Mouse (Mus musculus) embryo, embryonic 11.5 days (tissue): ENCODE data around the gene Dcaf12.

ENCODE experiments used
- DNase-seq: peaks from one replicate; pipeline ENCODE4 v3.0.0-alpha.2; 2012; ENCODE audit warnings: low read depth, low spot score

The Dcaf12 gene

GRCm38 (mm10) chr4:41314141-41315129 is at the start of gene Dcaf12:
Gene Dcaf12, minus strand, starts transcription at chr4:41314889.
- DNase-seq: peak; percentile 87

DNA sequence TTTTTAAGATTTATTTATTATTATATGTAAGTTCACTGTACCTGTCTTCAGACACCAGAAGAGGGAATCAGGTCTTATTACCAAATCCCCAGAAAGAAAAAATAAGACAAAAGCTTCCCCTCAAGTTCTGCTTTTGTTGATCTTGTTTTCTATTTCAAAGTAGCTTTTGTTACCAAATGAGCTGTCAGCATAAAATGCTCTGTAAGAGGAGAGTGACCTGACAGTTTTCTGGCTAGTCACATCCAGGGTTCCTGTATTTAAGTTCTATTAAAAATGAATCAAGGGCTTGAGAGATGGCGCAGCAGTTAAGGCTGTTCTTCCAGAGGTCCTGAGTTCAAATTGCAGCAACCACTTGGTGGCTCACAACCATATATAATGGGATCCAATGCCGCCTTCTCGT is 46.4 kb upstream of the Dcaf12 start:
- DNase-seq: no peak

- no peak for DNase-seq
Observed at GRCm38 (mm10) chr4:41359358-41359757, 44.7 kb upstream of the Dcaf12 start.

DNA sequence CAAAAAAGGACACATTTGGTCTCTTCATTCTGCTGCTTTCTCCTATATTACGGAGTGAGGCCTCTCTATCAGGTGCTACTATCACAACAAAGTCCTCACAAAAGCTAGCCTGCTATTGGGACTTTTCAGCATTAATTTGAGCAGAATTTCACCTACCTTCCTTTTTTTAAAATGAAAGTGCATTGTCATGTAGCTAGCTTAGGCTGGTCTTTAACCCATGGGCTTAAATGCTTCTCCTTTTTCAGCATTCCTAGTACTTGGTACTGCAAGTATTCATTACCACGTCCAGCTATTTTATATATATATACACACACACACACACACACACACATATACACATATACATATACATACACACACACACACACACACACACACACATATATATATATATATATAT is 44.0 kb upstream of the Dcaf12 start:
- DNase-seq: no peak

GRCm38 (mm10) chr4:41357154-41357553 is 42.5 kb upstream of the Dcaf12 start:
- DNase-seq: no peak

DNA sequence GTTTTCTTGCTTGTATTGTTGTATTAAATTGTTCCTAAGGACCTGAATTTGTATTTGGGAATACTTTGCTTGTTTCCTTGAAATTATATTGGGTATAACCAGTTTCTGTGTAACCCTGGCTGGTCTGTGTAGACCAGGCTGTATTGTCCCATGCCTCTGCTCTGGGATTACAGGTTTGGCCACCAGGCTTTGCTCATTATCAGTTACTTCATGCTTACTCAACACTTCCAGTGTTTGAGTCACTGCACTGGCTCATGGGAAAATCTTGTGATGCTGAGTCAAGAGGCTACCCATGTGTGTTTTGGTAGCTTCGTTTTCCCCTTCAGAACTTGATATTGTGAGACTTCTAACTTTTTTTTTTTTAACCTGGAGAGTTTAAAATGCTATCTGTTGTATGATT is 38.6 kb upstream of the Dcaf12 start:
- no peak for DNase-seq

DNA sequence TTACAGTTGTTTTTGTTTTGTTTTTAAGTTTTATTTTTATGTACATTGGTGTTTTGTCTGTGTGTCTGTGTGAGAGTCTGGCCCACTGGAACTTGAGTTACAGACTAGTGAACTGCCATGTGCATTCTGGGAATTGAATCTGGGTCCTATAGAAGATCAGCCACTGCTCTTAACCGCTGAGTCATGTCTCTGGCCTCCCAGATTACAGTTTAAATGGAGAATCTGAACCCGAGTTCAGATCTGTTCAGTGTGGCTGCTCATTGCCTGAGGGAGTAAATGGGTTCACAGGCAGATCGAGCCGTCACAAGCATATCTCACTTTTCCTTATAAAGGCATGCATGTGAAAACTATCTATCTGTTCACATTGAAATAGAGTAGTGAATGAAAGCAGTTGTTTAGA is 38.1 kb upstream of the Dcaf12 start:
- no peak for DNase-seq

GRCm38 (mm10) chr4:41349199-41349591 is 34.5 kb upstream of the Dcaf12 start:
- DNase-seq: no peak

- DNase-seq: peak; percentile 98
Observed at GRCm38 (mm10) chr4:41348584-41349198, 34.0 kb upstream of the Dcaf12 start, which contains the start of gene Ubap1. Gene Ubap1, plus strand, starts transcription at chr4:41348996.

- DNase-seq: no peak
Observed at GRCm38 (mm10) chr4:41347839-41348238, 33.1 kb upstream of the Dcaf12 start.

- no peak for DNase-seq
Observed at GRCm38 (mm10) chr4:41346011-41346410, 31.3 kb upstream of the Dcaf12 start.

- no peak for DNase-seq
Observed at GRCm38 (mm10) chr4:41340912-41341550, 26.3 kb upstream of the Dcaf12 start.

DNA sequence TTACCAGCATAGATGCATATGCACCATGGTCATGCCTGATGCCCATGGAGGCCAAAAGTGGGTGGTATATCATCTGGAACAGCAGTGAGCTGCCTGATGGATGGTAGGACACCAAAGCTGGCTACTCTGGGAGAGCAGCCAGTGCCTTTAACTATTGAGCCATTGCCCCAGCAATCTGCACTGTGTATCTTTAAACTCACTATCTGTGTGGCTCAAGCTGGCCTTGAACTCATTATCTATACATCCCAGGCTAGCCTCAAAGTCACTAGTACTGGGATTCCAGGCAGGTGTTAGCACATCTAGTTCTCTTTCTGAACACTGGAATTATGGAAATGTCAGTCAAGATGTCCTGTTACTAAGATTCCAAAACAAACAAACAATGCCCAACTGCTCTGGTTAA is 21.9 kb upstream of the Dcaf12 start:
- DNase-seq: no peak

- no peak for DNase-seq
Observed at GRCm38 (mm10) chr4:41331698-41332421, 17.2 kb upstream of the Dcaf12 start.

GRCm38 (mm10) chr4:41331085-41331484 is 16.4 kb upstream of the Dcaf12 start:
- DNase-seq: no peak

DNA sequence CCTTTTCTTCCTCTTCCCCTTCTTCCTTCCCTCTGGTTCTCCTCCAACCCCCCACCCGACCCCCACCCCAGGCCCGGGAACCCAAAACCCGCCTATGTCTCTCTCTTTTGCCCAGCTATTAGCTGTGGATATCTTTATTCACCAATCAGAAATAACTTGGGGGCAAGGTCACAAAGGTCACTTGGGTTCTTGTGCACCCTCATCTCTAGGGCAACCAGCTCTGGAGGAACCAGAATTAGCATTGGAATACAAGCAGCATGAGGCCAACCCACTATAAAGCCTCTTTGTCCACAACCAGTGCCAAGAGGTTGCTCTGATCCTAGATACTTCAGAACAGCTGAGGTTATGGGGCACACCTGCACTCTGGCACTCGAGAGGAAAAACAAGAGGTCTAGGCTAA is 14.8 kb upstream of the Dcaf12 start:
- no peak for DNase-seq

DNA sequence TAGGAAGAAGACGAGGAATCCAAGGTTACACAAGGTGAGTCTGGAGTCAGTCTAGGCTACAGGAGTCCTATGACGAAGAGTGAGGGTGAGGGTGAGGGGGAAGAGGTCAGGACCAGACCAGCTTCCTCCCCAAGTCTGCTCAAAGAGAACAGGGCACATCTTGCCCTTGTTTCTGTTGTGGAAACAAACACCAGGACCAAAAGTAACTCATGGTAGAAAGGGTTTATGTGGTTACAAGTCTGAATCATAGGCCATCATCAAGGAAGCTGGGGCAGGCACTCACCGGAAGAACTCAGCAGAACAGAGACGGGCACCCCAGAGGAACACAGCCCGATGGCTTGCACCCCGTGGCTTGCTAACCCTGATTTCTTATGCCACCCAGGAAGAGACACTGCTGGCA is 12.2 kb upstream of the Dcaf12 start:
- DNase-seq: no peak

DNA sequence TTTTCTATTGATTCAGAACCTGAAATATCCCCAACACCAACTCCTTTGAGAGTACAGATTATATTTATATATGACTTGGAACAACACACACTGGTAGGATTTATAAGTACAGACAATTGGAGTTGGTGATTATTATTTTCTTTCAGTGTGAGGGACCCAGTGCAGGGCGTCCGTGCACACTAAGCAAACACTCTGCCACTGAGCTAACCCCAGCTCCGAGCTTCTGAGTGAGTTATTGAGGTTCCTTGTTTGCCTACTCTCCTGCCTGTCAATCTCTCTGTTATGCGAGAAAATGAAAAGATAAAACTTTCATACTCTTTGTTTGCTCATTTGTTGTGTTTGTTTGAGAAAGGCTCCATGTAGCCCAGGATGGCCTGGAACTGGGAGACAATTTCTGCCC is 6.3 kb upstream of the Dcaf12 start:
- no peak for DNase-seq

GRCm38 (mm10) chr4:41318267-41318666 is 3.6 kb upstream of the Dcaf12 start:
- no peak for DNase-seq

GRCm38 (mm10) chr4:41315173-41315572 is 484 bp upstream of the Dcaf12 start:
- no peak for DNase-seq

GRCm38 (mm10) chr4:41313722-41314121 is 967 bp downstream of the Dcaf12 start:
- no peak for DNase-seq
